Mouse (Mus musculus) adrenal gland, adult 2 months (tissue): Measurements from ENCODE around the gene Fan1. TPM values are rescaled to one million over a fixed set of nuclear protein-coding genes. Genes with fewer than 3 reads are reported as not detected.

Experiments used
- DNase-seq: peaks from one replicate; pipeline ENCODE4 v3.0.0; 2021
- long read RNA-seq: library from polyadenylated mRNA; stranded (forward); transcript quantifications from one replicate; pipeline ENCODE4 v2.0.0, GENCODE M21; 2021
- polyA plus RNA-seq: library from polyadenylated mRNA; depleted of rRNA; stranded (reverse); fragments of >200 nt; gene quantifications from 2 replicates; pipeline ENCODE4 v1.2.3, GENCODE M21; 2012; rRNA removed
- total RNA-seq, 2 experiments: library from RNA; stranded (reverse); gene quantifications; 2 replicates each; pipeline ENCODE4 v1.2.3; 2021

Gene Fan1
- total RNA-seq: 1 to 10 TPM; 4.7 to 8.9 TPM
- 2.0 and 2.6 TPM in 2 replicates for polyA plus RNA-seq
- long read RNA-seq: 0 reads

DNA sequence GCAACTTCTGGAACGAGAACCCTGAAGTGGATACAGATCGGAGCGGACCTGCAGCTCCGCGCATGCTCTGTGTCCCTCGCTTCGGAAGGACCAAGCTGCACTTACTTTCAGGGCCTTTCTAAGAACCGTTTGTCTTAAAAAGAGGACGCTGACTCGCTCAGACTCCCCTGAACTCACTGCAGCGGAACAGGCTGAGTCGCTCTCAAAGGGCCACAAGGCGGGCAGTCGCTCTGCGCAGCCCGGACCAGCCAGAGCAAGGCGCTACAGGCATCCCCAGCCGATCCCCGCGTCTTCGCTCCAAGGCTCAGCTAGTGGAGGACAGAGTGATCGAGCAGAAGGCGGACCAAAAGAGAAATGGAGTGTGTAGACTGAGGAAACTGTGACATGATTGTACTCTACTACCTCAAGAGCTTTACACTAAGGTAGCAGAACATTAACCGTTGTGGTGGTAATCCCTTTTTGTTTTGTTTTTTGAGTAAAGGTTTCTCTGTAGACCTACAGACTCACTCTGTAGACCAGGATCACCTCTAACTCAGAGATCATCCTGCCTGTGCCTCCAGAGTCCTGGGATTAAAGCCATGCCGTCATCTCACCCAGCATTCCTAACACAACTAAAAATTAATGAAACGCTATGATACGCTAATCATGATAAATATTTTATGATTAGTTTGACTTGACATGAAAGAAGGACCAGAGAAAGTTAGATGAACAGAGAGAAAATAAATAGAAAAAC lies at the start of gene Fan1:
Fan1 (minus strand) TSS at position 266 of the 733 bp plus-strand sequence.
- DNase-seq: peak; percentile 92

DNA sequence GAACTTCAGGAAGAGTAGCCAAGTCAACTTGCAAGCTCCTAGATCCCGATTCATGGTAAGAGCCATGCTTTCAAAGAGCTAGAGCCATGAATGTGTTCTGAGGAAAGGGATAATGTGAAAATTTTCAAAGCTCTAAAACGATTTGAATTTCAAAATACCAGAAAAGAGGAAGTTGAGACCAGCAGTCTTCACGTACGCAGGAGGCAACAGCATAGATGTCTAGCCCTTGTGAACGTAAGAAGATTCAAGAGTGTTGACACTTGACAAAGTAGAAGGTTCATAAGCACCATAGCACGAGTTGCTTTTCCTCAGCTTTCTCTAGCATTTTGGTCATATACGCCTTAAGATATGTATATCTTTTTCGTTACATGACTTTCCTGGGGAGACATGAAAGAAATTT lies 30.1 kb upstream of the Fan1 start:
- no peak for DNase-seq

DNA sequence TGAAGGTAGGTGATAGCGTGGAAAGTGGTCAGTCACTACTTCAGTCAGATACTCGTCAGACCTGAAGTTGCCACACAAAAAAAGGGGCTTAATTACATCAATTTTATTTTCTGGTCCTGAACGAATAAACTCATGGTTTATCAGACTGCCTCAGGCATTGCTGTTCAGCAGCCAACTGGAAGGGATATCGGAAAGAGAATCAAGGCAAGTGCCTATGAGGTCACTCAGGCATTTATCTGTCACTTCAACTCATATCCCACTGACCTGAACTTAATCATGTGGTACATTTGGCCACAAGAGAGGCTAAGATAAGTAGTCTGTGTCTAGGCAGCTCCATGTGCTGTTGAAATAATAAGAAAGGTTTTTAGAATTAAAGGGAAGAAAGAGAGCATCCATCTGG lies 28.6 kb upstream of the Fan1 start:
- DNase-seq: no peak

DNA sequence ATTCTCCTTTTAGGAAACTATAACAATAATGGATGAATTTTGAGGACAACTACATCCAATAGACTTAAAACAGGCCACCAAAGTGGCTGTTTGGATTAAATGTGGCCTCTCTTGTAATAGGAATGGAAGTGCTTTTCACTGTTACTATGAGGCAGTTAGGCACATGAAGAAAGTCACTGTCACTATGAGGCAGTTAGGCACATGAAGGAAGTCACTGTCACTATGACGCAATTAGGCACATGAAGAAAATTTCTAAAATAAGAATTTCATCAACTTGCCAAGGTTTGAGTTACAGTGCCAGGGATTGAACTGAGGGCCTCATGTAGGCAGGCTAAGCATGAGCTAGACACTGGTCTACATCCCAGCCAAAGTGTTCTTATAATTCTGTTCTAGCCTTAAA lies 26.8 kb upstream of the Fan1 start:
- no peak for DNase-seq

DNA sequence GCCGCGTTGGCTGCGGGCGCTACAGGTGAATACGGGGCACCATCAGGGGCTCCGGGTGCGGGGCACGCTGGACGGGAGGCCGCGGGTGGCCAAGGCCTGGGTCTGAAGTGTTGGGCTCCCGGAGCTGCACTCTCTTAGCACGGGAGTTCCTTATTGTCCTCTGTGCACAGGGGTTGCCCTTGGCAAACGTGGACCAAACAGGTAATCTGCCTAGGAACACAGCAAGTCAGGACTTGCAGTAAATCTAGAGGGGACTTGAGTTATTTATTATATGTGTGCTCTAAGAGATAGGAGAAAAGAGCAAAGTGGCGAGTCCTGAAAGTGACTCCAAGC lies 18.9 kb upstream of the Fan1 start:
- DNase-seq: no peak

DNA sequence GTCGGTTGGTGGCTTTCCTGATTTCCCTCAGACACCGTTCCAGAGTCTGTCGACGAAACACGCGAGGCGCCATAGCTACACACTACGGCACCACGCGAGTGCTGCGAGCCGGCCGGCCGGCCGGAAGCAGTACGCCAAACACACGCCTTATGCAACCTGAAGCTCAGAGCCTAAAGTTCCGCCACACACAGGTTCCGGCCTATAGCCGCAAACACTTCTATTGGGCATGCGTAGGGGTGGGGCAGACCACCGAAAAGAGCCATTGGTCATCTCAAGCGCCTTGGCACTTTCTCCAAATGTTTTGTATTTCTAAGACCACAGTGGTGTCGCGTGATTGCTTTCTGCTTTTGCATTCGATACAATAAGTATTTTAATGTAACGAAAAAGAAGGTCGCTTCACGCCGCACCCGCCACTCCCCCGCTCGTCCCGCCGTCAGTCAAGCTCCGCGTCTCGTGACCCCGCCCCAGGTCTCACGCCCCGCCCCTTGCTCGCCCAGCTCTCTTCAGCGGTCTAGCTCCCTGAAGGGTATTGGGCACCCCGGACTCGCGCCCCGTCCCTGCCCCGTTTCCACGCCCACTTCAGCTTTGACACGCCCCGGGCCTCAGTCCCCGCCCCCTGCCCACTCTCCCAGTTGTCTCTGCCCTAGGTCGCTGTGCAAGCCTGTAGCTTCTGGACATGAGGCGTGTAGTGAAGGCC lies 18.4 kb upstream of the Fan1 start, which contains the start of the genes Mphosph10 and Mcee:
Mphosph10 (minus strand) TSS at position 147 of the 697 bp plus-strand sequence.
Mcee (plus strand) TSS at position 486 of the 697 bp plus-strand sequence.
- peak; percentile 100 for DNase-seq

DNA sequence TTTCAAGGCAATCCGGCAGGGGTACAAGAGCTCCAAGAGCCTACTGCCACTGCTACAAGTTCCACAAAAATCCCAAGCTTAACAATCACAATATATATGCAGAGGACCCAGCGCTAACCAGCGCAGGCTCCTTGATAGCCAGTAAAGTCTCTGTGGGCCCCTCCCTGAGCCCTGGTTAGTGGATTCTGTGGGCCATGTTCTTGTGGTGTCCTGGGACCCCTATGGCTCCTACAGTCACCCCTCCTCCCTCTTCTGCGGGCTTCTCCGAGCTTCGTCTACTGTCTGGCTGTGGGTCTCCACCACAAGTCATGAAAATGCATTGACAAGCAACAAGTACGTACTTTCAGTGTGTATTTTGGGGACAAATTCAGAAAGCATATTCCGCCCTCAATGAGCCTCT lies 17.6 kb upstream of the Fan1 start:
- DNase-seq: peak; percentile 30

DNA sequence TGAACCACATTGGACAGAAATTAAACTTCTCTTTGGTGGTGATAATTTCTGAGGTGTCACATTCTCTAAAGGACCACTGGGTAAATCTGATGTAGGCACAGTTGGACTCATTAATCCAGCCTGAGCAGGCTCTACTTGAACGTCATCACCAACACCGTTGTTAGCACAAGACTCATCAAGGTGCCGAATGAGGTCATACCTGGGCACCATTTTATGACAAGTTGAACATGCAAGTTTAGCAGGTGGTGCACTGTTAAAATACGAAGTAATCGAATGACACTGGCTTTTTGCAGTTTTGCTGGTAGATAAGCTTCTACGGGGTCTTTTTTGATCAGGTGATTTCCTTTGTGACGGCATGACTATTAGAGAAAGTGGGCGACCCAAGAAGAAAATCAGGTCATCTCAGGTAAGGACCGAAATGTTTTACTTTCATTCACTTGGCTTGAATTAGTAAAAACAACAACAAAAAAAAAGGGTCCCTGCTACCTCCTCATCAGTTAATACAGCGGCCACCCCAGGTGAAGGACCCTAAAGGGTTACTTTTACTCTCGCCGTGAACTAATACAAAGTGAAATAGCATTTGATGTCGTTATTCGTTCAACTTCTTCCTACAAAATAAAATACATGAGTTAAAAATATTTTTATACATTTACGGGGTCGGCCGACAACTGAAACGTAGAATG lies 607 bp downstream of the Fan1 start:
- no peak for DNase-seq

DNA sequence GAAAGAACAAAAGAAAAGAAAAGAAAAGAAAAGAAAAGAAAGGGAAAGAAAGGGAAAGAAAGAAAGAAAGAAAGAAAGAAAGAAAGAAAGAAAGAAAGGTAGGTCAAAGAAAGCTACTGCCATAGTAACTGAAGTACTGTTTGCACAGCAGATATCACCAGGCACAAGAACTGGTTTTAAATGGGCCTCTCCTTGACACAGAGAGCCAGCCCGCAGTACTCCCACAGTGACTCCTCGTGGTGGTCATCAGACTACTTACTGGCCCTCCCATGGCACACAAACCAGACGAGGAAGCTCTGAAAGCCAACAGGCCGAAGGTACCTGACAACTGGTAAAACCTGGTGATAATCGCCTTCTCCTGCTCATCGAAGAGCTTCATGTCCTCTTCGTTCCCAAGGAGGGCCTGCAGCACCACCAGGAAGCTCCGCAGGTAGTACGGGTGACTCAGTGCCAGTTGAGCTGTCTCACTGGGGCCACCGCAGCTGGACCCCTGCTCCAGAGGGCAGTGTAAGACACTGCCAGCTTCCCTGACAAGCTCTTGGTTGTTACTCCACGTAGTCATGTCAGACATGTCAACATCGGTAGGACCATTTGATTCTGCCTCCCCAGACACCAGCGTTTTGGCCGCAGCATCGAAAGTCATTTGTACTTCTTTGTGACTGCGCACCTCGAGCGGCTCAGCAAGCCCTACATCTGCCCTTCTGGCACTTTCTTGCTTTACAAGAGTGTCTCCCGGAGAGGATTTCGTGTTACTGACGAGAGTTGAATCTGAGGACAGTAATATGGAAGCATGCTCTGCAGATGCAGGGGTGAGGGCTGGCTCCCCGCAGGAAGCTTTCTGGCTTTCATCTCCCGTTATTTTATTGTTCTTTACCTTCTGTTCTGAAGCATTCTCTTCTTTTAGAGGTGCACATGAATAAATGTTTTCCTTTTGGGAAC lies 1.7 kb downstream of the Fan1 start:
- no peak for DNase-seq

DNA sequence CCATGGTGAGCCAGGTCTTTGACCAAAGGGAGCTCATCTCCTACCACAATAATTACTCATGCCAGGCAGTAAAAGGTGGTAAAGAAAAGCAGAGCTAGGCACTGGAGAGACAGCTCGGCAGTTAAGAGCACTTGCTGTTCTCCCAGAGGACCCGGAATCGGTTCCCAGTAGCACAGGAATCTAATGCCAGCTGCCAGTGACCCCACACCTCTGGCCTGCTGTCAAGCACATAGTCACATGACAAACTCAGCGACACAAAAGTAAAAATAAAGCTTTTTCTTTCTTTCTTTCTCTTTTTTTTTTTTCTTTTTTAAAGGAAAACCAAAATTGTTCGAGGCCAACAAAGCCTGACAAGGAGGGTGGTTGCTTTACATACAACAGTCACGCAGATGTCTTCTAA lies 4.1 kb downstream of the Fan1 start:
- no peak for DNase-seq

DNA sequence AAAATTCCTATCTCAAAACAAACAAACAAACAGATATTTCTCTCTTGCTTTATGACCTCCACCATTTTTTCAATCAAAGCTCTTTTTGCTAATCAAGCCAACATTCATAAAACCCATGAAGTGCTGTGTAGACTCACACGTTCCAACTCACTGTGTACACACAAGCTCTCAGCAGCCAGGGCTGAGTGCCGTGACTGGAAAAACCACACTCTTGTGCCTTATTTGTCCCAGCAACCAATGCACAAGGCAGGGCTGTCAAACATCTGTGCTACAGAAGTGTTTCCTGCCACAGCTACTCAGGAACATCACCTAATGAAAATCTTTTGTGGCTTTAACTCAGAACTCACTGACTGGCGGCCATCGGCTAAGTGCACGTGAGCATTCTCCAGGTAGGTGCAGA lies 8.0 kb downstream of the Fan1 start:
- no peak for DNase-seq

DNA sequence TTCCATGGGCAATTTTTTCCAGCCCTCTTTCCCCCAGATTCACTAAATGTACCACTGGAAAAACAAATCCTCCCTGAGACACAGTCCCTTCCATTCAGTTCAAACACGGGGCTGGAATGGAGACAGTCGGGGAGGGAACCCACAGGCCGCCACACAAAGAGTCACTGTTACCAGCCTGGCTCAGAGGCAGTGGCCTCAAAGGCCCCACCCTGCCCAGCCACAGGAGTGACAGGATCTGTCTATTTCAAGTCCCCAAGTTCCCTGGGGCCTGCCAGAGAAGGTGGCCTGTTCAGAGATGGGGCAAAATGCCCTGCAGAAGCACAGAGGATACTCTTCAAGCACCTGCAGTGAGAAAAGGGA lies 13.3 kb downstream of the Fan1 start:
- DNase-seq: no peak

DNA sequence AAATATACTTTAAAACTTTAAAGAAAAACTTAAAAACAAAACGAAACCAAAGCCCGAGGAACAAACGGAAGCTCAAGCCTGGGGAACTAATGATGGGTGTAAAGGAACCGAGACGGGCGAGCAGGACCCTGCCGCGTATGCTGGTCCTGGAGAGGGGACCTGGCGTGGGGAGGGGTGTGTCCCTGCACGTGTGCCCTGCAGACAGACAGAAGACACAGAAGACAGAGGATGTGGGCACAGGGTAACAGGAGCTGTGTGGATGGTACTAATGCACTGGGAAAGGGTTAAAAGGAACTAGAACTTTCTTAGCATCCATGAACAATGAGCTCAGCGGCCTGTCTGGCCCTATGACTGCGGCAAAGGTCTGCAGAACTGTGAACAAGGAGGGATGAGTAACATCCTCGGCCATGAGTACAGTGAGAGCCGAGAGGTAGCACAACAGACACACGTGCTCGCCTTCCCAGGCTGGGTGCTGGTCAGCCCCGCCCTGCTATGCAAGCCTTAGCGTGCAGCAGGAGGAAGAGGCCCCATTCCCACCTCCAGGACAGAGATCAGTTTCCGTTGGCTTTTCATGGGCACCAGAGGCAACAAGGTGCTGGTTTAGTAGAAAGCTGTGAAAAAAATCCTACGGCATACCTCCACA lies 13.8 kb downstream of the Fan1 start:
- DNase-seq: no peak

DNA sequence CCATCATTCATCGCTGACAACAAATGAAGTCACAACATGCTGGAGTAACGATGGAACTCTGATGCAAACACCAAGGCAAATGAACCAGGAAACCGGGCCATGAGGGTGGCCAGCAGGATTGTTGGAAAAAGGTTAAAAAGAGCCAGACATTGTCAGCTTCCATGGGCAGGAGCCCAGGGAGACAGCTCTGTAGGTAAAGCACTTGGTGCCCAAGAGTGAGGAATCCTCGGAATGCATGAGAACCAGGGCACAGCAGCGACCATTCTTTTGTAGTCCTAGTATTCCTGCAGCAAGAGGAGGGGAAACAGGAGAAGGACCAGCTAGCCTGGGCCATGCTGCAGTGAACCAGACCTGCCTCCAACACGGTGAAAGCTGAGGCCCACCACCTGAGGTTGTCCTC lies 15.2 kb downstream of the Fan1 start:
- no peak for DNase-seq

DNA sequence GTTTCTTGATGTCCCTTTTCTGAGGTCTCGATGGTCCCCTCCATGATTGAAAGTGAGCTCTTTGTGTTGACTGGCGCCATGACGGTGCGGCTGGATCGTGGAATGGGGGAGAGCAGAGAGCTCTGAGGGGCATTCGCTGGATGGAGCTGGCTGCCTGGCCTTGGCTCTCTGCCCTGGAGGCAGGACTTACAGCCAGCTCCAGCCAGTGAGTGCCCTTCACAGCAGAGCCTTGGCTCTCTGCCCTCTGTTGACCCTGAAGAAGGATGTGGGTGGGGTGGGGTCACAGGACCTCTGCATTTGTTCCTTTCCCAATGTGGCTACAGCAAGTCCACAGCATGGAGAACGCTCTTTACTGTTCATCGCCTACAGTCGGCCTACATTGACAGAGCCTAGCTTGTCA lies 16.5 kb downstream of the Fan1 start:
- peak; percentile 88 for DNase-seq

DNA sequence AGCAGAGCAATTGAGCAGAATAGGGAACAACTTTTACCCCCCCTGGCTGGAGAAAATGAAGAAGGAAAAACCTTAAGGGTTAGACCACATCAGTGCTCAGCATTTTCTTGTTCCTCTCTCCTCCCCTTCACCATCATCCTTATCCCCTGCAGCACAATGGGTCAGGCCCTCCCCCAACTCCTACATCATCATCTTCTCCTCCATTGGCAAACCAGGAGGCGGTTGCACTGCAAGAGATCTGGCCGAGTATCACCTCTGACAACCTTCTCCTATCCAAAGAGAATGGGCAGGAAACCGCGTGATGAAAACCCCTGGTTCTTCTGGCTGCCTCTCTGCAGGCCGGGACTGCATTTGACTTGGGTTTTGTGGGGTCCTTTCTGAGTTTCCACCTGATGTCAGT lies 17.2 kb downstream of the Fan1 start:
- no peak for DNase-seq

DNA sequence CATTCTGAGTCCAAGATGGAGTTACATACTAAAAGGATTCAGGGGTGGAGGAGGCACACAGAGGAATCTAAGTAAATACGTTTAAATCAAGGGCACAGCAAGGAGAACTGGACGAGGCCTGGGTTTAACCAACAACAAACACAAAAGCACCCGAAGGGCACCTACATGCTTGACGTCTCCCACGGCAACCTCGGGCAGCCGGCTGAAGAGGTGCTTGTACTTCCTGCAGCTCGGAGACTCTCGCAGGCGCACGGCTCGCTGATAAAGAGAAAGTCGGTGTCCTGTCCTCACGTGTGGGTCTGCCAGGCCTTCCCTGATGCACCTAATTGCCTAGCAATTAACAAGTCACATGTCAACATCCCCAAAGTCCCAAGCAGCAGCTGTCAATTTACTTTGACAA lies 19.7 kb downstream of the Fan1 start:
- no peak for DNase-seq

DNA sequence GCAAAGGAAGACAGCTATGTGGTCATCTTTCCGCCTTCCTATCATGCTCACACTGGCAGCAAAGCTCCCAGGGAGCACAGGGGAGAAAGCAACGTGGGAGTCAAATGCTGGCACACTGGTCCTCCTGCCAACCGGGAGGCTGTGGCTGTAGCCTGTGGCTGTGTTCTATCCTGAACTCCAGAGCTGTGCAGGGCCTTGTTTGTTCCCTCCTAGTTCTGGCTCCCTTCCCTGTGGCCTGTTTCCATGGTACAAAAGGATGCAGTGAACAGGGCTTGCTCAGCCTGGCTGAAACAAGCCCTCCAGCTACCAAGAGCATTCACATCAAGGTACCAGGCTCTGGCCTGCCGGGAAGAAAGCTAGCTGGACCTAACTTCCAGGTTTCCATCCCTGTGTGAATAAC lies 22.8 kb downstream of the Fan1 start:
- no peak for DNase-seq

DNA sequence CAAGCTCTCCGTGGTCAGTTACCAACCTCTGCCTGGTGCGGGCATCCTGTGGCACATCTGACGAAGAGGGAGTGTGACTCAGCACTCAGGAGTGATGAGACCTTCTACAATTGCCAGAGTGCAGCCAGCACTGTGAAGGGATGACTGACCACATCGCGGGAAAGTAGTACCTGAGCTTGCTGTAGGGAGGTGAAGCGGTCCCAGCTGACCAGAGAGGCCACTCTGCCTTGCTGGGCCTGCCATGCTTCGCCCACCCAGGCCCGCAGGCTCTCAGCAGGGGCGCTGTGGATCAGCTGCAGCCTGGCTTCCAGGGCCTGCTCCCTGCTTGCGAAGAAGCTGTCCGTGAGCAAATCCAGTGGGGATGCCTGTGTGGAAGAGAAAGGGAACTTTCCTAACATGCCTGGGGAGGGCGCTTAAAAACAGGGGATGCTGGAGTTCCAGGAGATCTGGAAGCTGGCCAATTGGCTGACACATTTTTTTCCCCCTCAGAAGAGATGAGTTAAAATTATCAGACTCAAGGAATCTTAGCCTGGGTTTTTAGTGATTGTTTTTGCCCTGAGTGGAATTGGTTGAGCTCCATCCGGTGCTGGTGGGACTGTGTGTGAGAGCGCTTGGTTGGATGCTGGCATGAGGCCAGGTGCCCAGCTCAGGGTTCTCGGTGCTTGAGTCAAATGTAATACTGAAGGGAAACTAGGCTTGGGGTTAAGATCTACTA lies 24.6 kb downstream of the Fan1 start:
- no peak for DNase-seq

DNA sequence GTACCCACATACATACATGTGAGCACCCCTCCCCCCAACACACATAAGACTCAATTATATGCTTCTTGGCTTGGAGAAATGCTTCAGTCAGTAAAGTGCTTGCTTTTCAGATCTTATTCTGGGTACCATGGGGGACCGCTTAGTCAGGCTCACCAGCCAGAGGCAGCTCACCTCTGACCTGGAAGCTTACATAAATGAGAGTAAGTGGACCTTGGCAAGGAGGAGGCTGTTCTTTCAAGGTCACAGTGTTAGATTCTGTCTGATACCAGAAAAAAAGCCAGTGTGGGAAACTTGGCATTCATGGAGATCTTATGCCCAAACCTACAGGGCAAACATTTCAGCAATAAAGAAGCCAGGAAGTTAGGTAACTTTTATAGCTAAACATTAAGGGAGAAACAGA lies 26.1 kb downstream of the Fan1 start:
- no peak for DNase-seq

DNA sequence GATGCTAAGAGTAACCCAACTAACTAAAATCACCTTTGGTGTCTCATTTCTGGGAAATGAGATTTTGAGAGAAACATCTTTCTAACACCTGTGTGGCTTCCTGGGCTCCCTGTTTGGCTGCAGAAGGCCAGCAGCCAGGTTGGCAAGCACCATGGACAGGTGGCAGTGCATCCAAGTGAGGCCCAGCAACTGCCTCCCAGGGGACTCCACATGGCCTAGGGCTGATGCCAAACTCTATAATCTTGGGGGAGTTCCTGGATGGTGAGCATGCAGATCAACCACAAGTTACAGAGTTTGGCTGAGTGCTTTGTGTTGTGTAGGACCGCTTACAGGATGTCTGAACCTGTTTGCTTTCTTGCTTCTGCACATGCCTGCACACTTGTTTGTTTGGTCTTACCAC lies 41.2 kb downstream of the Fan1 start:
- no peak for DNase-seq
